Mouse (Mus musculus): Measurements from ENCODE around the gene Herc4. TPM values are rescaled to one million over a fixed set of nuclear protein-coding genes. Genes with fewer than 3 reads are reported as not detected.
A peak's percentile ranks its signal among the peaks of the same experiment; 100 is the strongest.

Herc4 gene
- total RNA-seq, 2 experiments from 2014 or later, result 52.7 to 54.9 TPM

DNA sequence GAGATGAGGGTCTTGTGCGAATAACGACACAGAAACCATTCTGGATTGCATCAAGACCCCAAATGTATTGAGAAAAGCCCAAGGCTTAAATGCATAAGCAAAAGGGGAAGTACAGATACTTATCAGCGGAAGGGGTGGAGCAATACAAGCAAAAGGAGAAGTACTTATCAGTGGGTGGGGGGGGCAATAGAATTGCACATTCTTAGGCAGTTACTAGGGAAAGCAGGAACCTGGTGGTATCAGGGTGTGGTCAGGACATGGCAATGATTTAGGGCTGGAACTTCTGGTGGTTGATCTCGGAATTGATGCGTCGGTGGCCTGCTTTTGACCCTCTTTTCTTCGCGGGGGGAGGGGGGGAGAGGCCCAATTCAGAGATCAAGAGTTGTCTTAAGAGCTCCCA lies 7.7 kb upstream of the Herc4 start:
- intact Hi-C loops (cut with DNase I), result loop anchor here (2.0 kb wide), 1 partner anchor 79 kb away; no protein-coding TSS in a partner anchor
- TF ChIP-seq CTCF (IDR thresholded peaks at IDR 0.05), result no peak
- no peak for DNase-seq (ENCODE audit: extremely low spot score in 1 of 2, low spot score in 2 of 2)
- H3K4me3 ChIP-seq, result no peak overlapping the region
- no peak overlapping the region for H3K27ac ChIP-seq

GRCm38 (mm10) chr10:63236663-63237062 lies 6.9 kb upstream of the Herc4 start:
- H3K27ac ChIP-seq, result no peak overlapping the region
- DNase-seq (ENCODE audit: extremely low spot score in 1 of 2, low spot score in 2 of 2), result no peak
- intact Hi-C loops (cut with DNase I), result no loop called here
- no peak for TF ChIP-seq CTCF (IDR thresholded peaks at IDR 0.05)
- H3K4me3 ChIP-seq, result no peak overlapping the region

DNA sequence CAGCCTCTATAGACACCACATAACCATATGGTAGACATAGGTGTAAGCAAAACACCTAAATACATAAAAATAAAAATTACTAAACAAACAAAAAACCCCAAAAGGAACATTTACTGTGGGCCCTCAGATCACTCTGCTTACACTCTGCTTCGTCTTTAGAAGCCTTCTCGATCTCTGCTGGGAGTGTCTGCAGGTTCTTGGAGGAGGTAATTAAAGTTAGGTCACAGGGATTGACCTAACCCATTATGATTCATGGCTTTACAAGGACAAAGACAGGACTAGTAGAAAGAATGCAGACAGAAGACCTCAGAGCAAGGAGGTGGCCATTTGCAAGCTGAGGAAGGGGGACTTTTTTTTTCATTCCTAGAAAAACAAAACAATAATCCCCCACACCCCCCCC lies 6.4 kb upstream of the Herc4 start:
- H3K4me3 ChIP-seq, result no peak overlapping the region
- no peak overlapping the region for H3K27ac ChIP-seq
- no peak for TF ChIP-seq CTCF (IDR thresholded peaks at IDR 0.05)
- no peak for DNase-seq (ENCODE audit: extremely low spot score in 1 of 2, low spot score in 2 of 2)
- intact Hi-C loops (cut with DNase I), result no loop called here

- no peak for DNase-seq (ENCODE audit: extremely low spot score in 1 of 2, low spot score in 2 of 2)
- no peak for TF ChIP-seq CTCF (IDR thresholded peaks at IDR 0.05)
- H3K4me3 ChIP-seq, result no peak overlapping the region
- intact Hi-C loops (cut with DNase I), result no loop called here
- no peak overlapping the region for H3K27ac ChIP-seq
Observed at GRCm38 (mm10) chr10:63238090-63238489, 5.5 kb upstream of the Herc4 start.

DNA sequence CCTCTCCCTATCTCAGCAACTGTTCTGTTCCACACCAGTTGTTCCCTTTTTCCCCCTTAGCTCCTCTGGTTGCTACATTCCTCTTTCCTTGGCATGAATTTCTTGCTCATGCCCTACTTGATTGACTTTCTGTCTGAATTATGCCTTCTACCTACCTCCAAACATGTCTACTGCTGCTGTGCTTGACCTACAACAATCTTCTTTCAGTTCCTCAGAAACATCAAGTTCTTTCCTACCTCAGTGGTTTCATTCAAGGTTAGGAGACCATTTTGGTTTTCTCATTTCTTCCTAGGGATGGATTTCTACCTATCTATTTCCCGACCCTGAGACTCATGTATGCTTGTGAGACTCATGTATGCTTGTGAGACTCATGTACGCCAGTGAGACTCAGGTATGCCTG lies 3.8 kb upstream of the Herc4 start:
- Histone ChIP-seq H3K27ac (no peak overlapping the region), H3K4me3 (no peak overlapping the region)
- TF ChIP-seq CTCF (IDR thresholded peaks at IDR 0.05), result no peak
- intact Hi-C loops (cut with DNase I), result loop anchor here (10.0 kb wide), 2 partner anchors 145 to 215 kb away; partner anchors contain the start of genes Dnajc12, Hnrnph3, Pbld2 and Sirt1
- no peak for DNase-seq (ENCODE audit: extremely low spot score in 1 of 2, low spot score in 2 of 2)

DNA sequence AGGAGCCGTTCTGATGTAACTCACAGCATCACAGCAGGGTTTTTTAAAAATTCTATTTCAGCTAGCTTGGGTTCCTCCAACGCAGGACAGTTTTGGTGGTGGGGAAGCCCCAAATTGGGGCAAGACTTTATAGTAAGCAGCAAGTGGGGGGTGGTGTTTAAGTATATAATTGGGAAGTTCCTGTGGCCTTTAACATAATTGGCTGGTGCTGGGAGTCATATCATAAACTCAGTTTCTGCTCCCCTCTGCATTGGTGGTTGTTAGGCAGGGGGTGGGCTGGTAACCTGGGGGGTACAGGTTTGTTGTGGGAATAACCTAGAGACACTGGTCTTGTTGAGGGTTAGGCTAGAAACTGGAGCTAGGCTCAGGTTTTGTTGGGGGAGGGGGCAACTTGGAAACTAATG lies 2.7 kb upstream of the Herc4 start:
- TF ChIP-seq CTCF (IDR thresholded peaks at IDR 0.05), result no peak
- DNase-seq (ENCODE audit: extremely low spot score in 1 of 2, low spot score in 2 of 2), result no peak
- no peak overlapping the region for H3K4me3 ChIP-seq
- H3K27ac ChIP-seq, result no peak overlapping the region
- intact Hi-C loops (cut with DNase I), result loop anchor here (10.0 kb wide), 2 partner anchors 144 to 216 kb away; partner anchors contain the start of genes Dnajc12, Hnrnph3, Pbld2 and Sirt1

DNA sequence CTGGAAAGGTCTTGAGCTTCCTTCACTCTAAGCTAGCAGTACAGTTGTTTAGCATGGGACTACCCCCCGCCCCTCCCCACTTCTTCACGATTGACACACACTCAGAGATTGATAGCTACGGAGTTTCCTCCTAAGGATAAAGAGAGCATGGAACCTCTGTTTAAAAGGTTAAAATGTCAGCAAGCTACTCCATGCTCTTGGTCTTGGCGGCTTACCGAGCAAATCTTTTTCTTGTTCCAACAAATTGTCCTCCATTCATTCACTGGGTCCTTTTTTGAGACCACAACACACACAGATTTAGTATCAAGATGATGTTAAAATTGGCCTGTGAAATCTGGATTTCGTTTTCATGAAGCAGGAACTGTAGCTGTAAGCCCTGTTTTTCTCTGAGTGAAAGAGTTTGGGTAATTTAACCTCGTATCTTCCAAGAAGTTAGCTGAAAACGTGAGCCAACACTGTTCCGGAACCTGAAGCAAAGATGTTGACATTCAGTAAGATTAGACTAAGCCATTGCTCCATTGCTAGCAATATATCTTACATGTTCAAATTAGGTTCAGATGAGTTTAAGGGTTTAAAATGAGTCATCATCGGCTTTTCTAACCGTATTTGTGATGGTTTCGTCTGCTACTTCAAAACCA lies 693 bp upstream of the Herc4 start:
- TF ChIP-seq CTCF (IDR thresholded peaks at IDR 0.05), result no peak
- H3K27ac ChIP-seq, result peak overlapping the region; percentile 92
- H3K4me3 ChIP-seq, result peak overlapping the region; percentile 49
- no peak for DNase-seq (ENCODE audit: extremely low spot score in 1 of 2, low spot score in 2 of 2)
- intact Hi-C loops (cut with DNase I), result loop anchor here (2.0 to 10.0 kb wide), 3 partner anchors 86 to 218 kb away; partner anchors contain the start of genes Dnajc12, Hnrnph3, Pbld2 and Sirt1

DNA sequence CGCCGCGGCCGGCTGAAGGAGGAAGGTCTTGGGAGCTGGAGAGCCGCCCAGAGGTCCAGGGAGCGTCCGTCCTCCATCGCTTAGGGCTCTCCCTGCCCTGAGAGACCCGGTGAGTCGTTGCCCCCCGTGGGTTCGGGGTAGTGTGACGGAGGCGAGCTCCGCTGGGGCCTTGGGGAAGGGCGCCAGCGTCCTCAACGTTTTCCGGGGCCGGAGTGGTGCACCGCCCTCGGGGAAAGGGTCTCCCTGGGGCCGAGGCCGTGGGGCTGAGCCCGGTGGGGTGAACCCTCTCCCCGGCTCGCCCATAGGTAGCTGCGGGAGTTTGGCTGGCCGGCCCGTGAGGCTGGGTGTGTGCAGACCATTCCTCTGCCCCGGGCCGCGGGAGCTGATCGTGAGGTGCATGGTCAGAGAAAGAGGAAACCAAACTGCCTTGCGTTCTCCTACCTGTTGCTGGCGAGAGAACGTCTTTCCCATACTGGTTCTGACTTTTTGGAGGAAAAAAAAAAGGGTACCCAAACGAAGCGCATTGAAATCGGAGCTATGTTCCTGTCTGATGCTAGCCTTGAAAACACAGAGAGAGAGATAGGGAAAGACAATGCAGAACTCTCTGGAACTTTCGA lies 553 bp downstream of the Herc4 start:
- intact Hi-C loops (cut with DNase I), result loop anchor here (10.0 kb wide), 2 partner anchors 141 to 219 kb away; partner anchors contain the start of genes Dnajc12, Hnrnph3, Pbld2 and Sirt1
- no peak for DNase-seq (ENCODE audit: extremely low spot score in 1 of 2, low spot score in 2 of 2)
- peak overlapping the region; percentile 98 for H3K4me3 ChIP-seq
- TF ChIP-seq CTCF (IDR thresholded peaks at IDR 0.05), result no peak
- H3K27ac ChIP-seq, result peak overlapping the region; percentile 97

GRCm38 (mm10) chr10:63244746-63245145 lies 1.1 kb downstream of the Herc4 start:
- Histone ChIP-seq H3K4me3 (peak overlapping the region; percentile 98), H3K27ac (no peak overlapping the region)
- TF ChIP-seq CTCF (IDR thresholded peaks at IDR 0.05), result peak; percentile 33
- intact Hi-C loops (cut with DNase I), result loop anchor here (10.0 kb wide), 2 partner anchors 140 to 220 kb away; partner anchors contain the start of genes Dnajc12, Hnrnph3, Pbld2 and Sirt1
- no peak for DNase-seq (ENCODE audit: extremely low spot score in 1 of 2, low spot score in 2 of 2)

GRCm38 (mm10) chr10:63245846-63246245 lies 2.2 kb downstream of the Herc4 start:
- Histone ChIP-seq H3K27ac (no peak overlapping the region), H3K4me3 (no peak overlapping the region)
- DNase-seq (ENCODE audit: extremely low spot score in 1 of 2, low spot score in 2 of 2), result no peak
- no peak for TF ChIP-seq CTCF (IDR thresholded peaks at IDR 0.05)
- intact Hi-C loops (cut with DNase I), result loop anchor here (10.0 kb wide), 2 partner anchors 139 to 221 kb away; partner anchors contain the start of genes Dnajc12, Hnrnph3, Pbld2 and Sirt1

DNA sequence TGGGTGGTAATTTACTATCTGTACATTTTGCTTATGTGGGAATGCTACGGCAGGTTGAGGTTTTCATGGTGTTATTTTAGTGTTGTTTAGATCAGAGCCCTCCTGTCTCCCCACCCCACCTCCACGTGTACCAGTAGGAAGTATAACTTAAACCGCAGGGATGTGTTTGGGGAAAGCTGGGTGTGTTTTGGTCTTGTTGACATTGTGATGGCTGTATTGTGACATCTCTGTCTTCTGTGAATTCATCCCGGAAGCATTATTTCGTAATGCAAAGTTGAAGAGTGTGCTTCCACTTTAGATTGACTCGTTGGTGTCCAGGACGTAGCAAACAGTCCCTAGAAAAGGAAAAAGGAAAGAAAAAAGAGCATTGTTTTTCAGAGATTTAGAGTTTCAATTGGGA lies 3.8 kb downstream of the Herc4 start:
- no peak for TF ChIP-seq CTCF (IDR thresholded peaks at IDR 0.05)
- DNase-seq (ENCODE audit: extremely low spot score in 1 of 2, low spot score in 2 of 2), result no peak
- intact Hi-C loops (cut with DNase I), result loop anchor here (10.0 kb wide), 2 partner anchors 137 to 223 kb away; partner anchors contain the start of genes Dnajc12, Hnrnph3, Pbld2 and Sirt1
- Histone ChIP-seq H3K4me3 (peak overlapping the region; percentile 9; the same call in 1 of the 2 replicates), H3K27ac (no peak overlapping the region)

DNA sequence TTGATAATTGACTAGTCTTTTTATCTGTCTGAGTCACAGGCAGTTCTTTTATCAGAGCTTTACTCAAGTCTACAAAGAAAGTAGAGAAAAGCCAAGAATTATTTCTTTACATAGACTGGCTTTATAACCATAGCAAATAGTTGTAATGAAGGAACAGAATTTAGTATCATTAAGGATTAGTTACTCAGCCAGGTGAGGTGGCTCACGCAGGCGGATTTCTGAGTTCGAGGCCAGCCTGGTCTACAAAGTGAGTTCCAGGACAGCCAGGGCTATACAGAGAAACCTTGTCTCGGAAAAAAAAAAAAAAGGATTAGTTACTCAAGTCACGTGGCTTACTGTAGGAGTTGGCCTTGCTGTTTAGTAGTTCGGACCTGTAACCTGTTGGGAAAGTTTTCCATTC lies 4.8 kb downstream of the Herc4 start:
- DNase-seq (ENCODE audit: extremely low spot score in 1 of 2, low spot score in 2 of 2), result no peak
- intact Hi-C loops (cut with DNase I), result loop anchor here (10.0 kb wide), 2 partner anchors 136 to 224 kb away; partner anchors contain the start of genes Dnajc12, Hnrnph3, Pbld2 and Sirt1
- Histone ChIP-seq H3K4me3 (no peak overlapping the region), H3K27ac (no peak overlapping the region)
- no peak for TF ChIP-seq CTCF (IDR thresholded peaks at IDR 0.05)

Data from left cerebral cortex, adult 2 months (tissue).